Mouse (Mus musculus): ENCODE data around the gene Inpp4b.
A peak's percentile ranks its signal among the peaks of the same experiment; 100 is the strongest.

The Inpp4b gene

GRCm38 (mm10) chr8:81466776-81467175 lies 124.4 kb downstream of the Inpp4b start:
- DNase-seq (ENCODE audit: low read depth): no peak

GRCm38 (mm10) chr8:81478674-81479073 lies 136.3 kb downstream of the Inpp4b start:
- peak; percentile 44 for DNase-seq (ENCODE audit: low read depth)

- DNase-seq (ENCODE audit: low read depth): no peak
Measured at GRCm38 (mm10) chr8:81483834-81484233, 141.5 kb downstream of the Inpp4b start.

GRCm38 (mm10) chr8:81485626-81486025 lies 143.3 kb downstream of the Inpp4b start:
- DNase-seq (ENCODE audit: low read depth): peak; percentile 21

- no peak for DNase-seq (ENCODE audit: low read depth)
Measured at GRCm38 (mm10) chr8:81489894-81490661, 147.7 kb downstream of the Inpp4b start.

- DNase-seq (ENCODE audit: low read depth): peak; percentile 66
Measured at GRCm38 (mm10) chr8:81491097-81491705, 148.8 kb downstream of the Inpp4b start.

GRCm38 (mm10) chr8:81491706-81492204 lies 149.4 kb downstream of the Inpp4b start:
- DNase-seq (ENCODE audit: low read depth): no peak

- no peak for DNase-seq (ENCODE audit: low read depth)
Measured at GRCm38 (mm10) chr8:81494823-81495222, 152.5 kb downstream of the Inpp4b start.

- no peak for DNase-seq (ENCODE audit: low read depth)
Measured at GRCm38 (mm10) chr8:81497646-81498045, 155.3 kb downstream of the Inpp4b start.

- no peak for DNase-seq (ENCODE audit: low read depth)
Measured at GRCm38 (mm10) chr8:81502216-81502615, 159.9 kb downstream of the Inpp4b start.

GRCm38 (mm10) chr8:81502982-81503381 lies 160.6 kb downstream of the Inpp4b start:
- DNase-seq (ENCODE audit: low read depth): no peak

- DNase-seq (ENCODE audit: low read depth): no peak
Measured at GRCm38 (mm10) chr8:81512826-81513225, 170.5 kb downstream of the Inpp4b start.

- no peak for DNase-seq (ENCODE audit: low read depth)
Measured at GRCm38 (mm10) chr8:81514425-81514824, 172.1 kb downstream of the Inpp4b start.

GRCm38 (mm10) chr8:81522085-81522484 lies 179.7 kb downstream of the Inpp4b start:
- no peak for DNase-seq (ENCODE audit: low read depth)

GRCm38 (mm10) chr8:81524561-81524960 lies 182.2 kb downstream of the Inpp4b start:
- DNase-seq (ENCODE audit: low read depth): no peak

GRCm38 (mm10) chr8:81527661-81528060 lies 185.3 kb downstream of the Inpp4b start:
- no peak for DNase-seq (ENCODE audit: low read depth)

- DNase-seq (ENCODE audit: low read depth): no peak
Measured at GRCm38 (mm10) chr8:81538310-81538709, 196.0 kb downstream of the Inpp4b start.

GRCm38 (mm10) chr8:81558550-81558949 lies 216.2 kb downstream of the Inpp4b start:
- no peak for DNase-seq (ENCODE audit: low read depth)

- DNase-seq (ENCODE audit: low read depth): no peak
Measured at GRCm38 (mm10) chr8:81562405-81562804, 220.0 kb downstream of the Inpp4b start.

- no peak for DNase-seq (ENCODE audit: low read depth)
Measured at GRCm38 (mm10) chr8:81565484-81565883, 223.1 kb downstream of the Inpp4b start.

GRCm38 (mm10) chr8:81572319-81573104 lies 230.2 kb downstream of the Inpp4b start:
- DNase-seq (ENCODE audit: low read depth): no peak

GRCm38 (mm10) chr8:81575268-81575917 lies 233.0 kb downstream of the Inpp4b start:
- DNase-seq (ENCODE audit: low read depth): no peak

Measured in 416B (cell line).